Mouse (Mus musculus): Measurements from ENCODE around the gene Minos1. TPM values are rescaled to one million over a fixed set of nuclear protein-coding genes. Genes with fewer than 3 reads are reported as not detected.
A peak's percentile ranks its signal among the peaks of the same experiment; 100 is the strongest.

Minos1 gene
- polyA plus RNA-seq, 1 experiment from 2014 or later: 406 TPM

GRCm38 (mm10) chr4:139141785-139142184 is 10.9 kb upstream of the Minos1 start:
- 52% methylated on average over 6 of the region's 6 CpGs for WGBS (ENCODE audit: insufficient replicate concordance)
- Histone ChIP-seq H3K9ac (no peak overlapping the region), H3K4me3 (no peak overlapping the region), H3K36me3 (no peaks in the 10 kb centered on the region), H3K4me2 (no peak overlapping the region), H3K27ac (no peak overlapping the region), H3K9me3 (replicated peaks) (0 out of 2 replicates have a peak, but pooled peaks cover 5% of the 10 kb centered on the region), H3K27me3 (replicated peaks) (0 out of 2 replicates have a peak, but pooled peaks cover 6% of the 10 kb centered on the region), H3K4me1 (no peaks in the 10 kb centered on the region)
- no peak for ATAC-seq

- Histone ChIP-seq H3K9me3 (replicated peaks) (0 out of 2 replicates have a peak, but pooled peaks cover 4% of the 10 kb centered on the region), H3K4me2 (no peak overlapping the region), H3K27ac (no peak overlapping the region), H3K4me3 (no peak overlapping the region), H3K4me1 (no peaks in the 10 kb centered on the region), H3K36me3 (no peaks in the 10 kb centered on the region), H3K27me3 (replicated peaks) (no peaks in the 10 kb centered on the region), H3K9ac (no peak overlapping the region)
- 45% methylated on average over 2 of the region's 2 CpGs for WGBS (ENCODE audit: insufficient replicate concordance)
- no peak for ATAC-seq
These were observed 9.4 kb upstream of the Minos1 start for GRCm38 (mm10) chr4:139140267-139140666.

GRCm38 (mm10) chr4:139136011-139136410 is 5.1 kb upstream of the Minos1 start:
- Histone ChIP-seq H3K27me3 (replicated peaks) (no peaks in the 10 kb centered on the region), H3K36me3 (no peaks in the 10 kb centered on the region), H3K9ac (no peak overlapping the region), H3K9me3 (replicated peaks) (no peaks in the 10 kb centered on the region), H3K27ac (no peak overlapping the region), H3K4me2 (no peak overlapping the region), H3K4me3 (no peak overlapping the region), H3K4me1 (peaks cover 13% of the 10 kb centered on the region)
- no peak for ATAC-seq
- 73% methylated on average over 2 of the region's 2 CpGs for WGBS (ENCODE audit: insufficient replicate concordance)

- Histone ChIP-seq H3K4me1 (peaks cover 31% of the 10 kb centered on the region), H3K36me3 (no peaks in the 10 kb centered on the region), H3K4me3 (no peak overlapping the region), H3K9me3 (replicated peaks) (no peaks in the 10 kb centered on the region), H3K9ac (no peak overlapping the region), H3K27ac (no peak overlapping the region), H3K27me3 (replicated peaks) (no peaks in the 10 kb centered on the region), H3K4me2 (no peak overlapping the region)
- ATAC-seq: no peak
- WGBS (ENCODE audit: insufficient replicate concordance): 67% methylated on average over 5 of the region's 5 CpGs
These were observed 2.2 kb upstream of the Minos1 start for GRCm38 (mm10) chr4:139133109-139133508.

- Histone ChIP-seq H3K4me3 (peak overlapping the region; percentile 98; the same call in 1 of the 2 replicates), H3K9ac (peak overlapping the region; percentile 44), H3K27me3 (replicated peaks) (no peaks in the 10 kb centered on the region), H3K36me3 (peaks cover 5% of the 10 kb centered on the region), H3K9me3 (replicated peaks) (peaks cover under 1% of the 10 kb centered on the region; the same call in 1 of the 2 replicates), H3K4me1 (peaks cover 33% of the 10 kb centered on the region), H3K27ac (peak overlapping the region; percentile 32; the same call in 1 of the 2 replicates), H3K4me2 (peak overlapping the region; percentile 90)
- 56% methylated on average over 14 of the region's 14 CpGs for WGBS (ENCODE audit: insufficient replicate concordance)
- no peak for ATAC-seq
These were observed 1.2 kb upstream of the Minos1 start for GRCm38 (mm10) chr4:139131858-139132672.

GRCm38 (mm10) chr4:139129806-139130700 is 860 bp downstream of the Minos1 start:
- peaks cover 46% of the 10 kb centered on the region for H3K4me1 ChIP-seq
- no peaks in the 10 kb centered on the region for H3K27me3 ChIP-seq (replicated peaks)
- peak; percentile 48 for ATAC-seq
- peaks cover 13% of the 10 kb centered on the region for H3K36me3 ChIP-seq
- H3K9me3 ChIP-seq (replicated peaks): peaks cover 6% of the 10 kb centered on the region
- H3K4me3 ChIP-seq: peak overlapping the region; percentile 98
- H3K4me2 ChIP-seq: peak overlapping the region; percentile 90
- H3K9ac ChIP-seq: peak overlapping the region; percentile 96
- peak overlapping the region; percentile 90 for H3K27ac ChIP-seq
- WGBS (ENCODE audit: insufficient replicate concordance): 5% methylated on average over 57 of the region's 57 CpGs

- Histone ChIP-seq H3K9ac (no peak overlapping the region), H3K27me3 (replicated peaks) (no peaks in the 10 kb centered on the region), H3K9me3 (replicated peaks) (peaks cover 6% of the 10 kb centered on the region), H3K27ac (no peak overlapping the region), H3K4me3 (no peak overlapping the region), H3K4me1 (peaks cover 70% of the 10 kb centered on the region), H3K4me2 (no peak overlapping the region), H3K36me3 (peaks cover 13% of the 10 kb centered on the region)
- no peak for ATAC-seq
- 85% methylated on average over 3 of the region's 3 CpGs for WGBS (ENCODE audit: insufficient replicate concordance)
These were observed 4.4 kb downstream of the Minos1 start for GRCm38 (mm10) chr4:139126475-139126874.

GRCm38 (mm10) chr4:139124940-139125339 is 6.0 kb downstream of the Minos1 start:
- Histone ChIP-seq H3K27ac (no peak overlapping the region), H3K4me2 (no peak overlapping the region), H3K4me1 (peaks cover 83% of the 10 kb centered on the region), H3K9ac (no peak overlapping the region), H3K27me3 (replicated peaks) (no peaks in the 10 kb centered on the region), H3K36me3 (peaks cover 13% of the 10 kb centered on the region), H3K9me3 (replicated peaks) (peaks cover 6% of the 10 kb centered on the region), H3K4me3 (no peak overlapping the region)
- ATAC-seq: no peak
- 72% methylated on average over 6 of the region's 6 CpGs for WGBS (ENCODE audit: insufficient replicate concordance)

GRCm38 (mm10) chr4:139122557-139122956 is 8.4 kb downstream of the Minos1 start:
- peak overlapping the region; percentile 49 for H3K4me2 ChIP-seq
- peaks cover 6% of the 10 kb centered on the region for H3K9me3 ChIP-seq (replicated peaks)
- 44% methylated on average over 4 of the region's 4 CpGs for WGBS (ENCODE audit: insufficient replicate concordance)
- H3K27ac ChIP-seq: peak overlapping the region; percentile 54
- H3K36me3 ChIP-seq: peaks cover 13% of the 10 kb centered on the region
- H3K4me1 ChIP-seq: peaks cover 87% of the 10 kb centered on the region
- peak overlapping the region; percentile 51 for H3K9ac ChIP-seq
- ATAC-seq: peak; percentile 68; the same call in 1 of the 2 replicates
- H3K27me3 ChIP-seq (replicated peaks): no peaks in the 10 kb centered on the region
- H3K4me3 ChIP-seq: no peak overlapping the region

- ATAC-seq: no peak
- Histone ChIP-seq H3K9me3 (replicated peaks) (no peaks in the 10 kb centered on the region), H3K27me3 (replicated peaks) (no peaks in the 10 kb centered on the region), H3K4me1 (peaks cover 98% of the 10 kb centered on the region), H3K27ac (no peak overlapping the region), H3K4me2 (no peak overlapping the region), H3K9ac (no peak overlapping the region), H3K36me3 (no peaks in the 10 kb centered on the region), H3K4me3 (no peak overlapping the region)
- WGBS (ENCODE audit: insufficient replicate concordance): 42% methylated on average over 7 of the region's 7 CpGs
These were observed 9.9 kb downstream of the Minos1 start for GRCm38 (mm10) chr4:139120998-139121397.

GRCm38 (mm10) chr4:139120281-139120814 is 10.6 kb downstream of the Minos1 start:
- 75% methylated on average over 4 of the region's 4 CpGs for WGBS (ENCODE audit: insufficient replicate concordance)
- Histone ChIP-seq H3K27ac (no peak overlapping the region), H3K36me3 (no peaks in the 10 kb centered on the region), H3K4me2 (no peak overlapping the region), H3K4me3 (no peak overlapping the region), H3K27me3 (replicated peaks) (no peaks in the 10 kb centered on the region), H3K9me3 (replicated peaks) (no peaks in the 10 kb centered on the region), H3K4me1 (peaks cover 99% of the 10 kb centered on the region), H3K9ac (no peak overlapping the region)
- ATAC-seq: no peak
